Mouse (Mus musculus) ES-E14 (cell line): Measurements from ENCODE around the gene Ubxn4. TPM values are rescaled to one million over a fixed set of nuclear protein-coding genes. Genes with fewer than 3 reads are reported as not detected.

Experiments used
- DNase-seq: peaks from one replicate; pipeline ENCODE4 v3.0.0-alpha.2; 2013; ENCODE audit warnings: low read depth, low spot score
- H3K27ac ChIP-seq: 2 replicates; pipeline ENCODE4 v1.5.1; 2012; ENCODE audit warnings: low read depth, mild to moderate bottlenecking, low read length, moderate library complexity, mixed read lengths; ENCODE audit not compliant: poor library complexity, insufficient read depth, severe bottlenecking
- H3K36me3 ChIP-seq: 2 replicates; pipeline ENCODE4 v1.6.1; 2012; ENCODE audit warnings: mild to moderate bottlenecking, low read length, moderate library complexity, mixed read lengths; ENCODE audit not compliant: control insufficient read depth, poor library complexity, insufficient read depth, severe bottlenecking
- H3K4me1 ChIP-seq, 2 experiments: fragments of 150-350 bp in 1 of 2; sonication (generic) in 1 of 2; 2 replicates each; pipeline ENCODE4 v1.6.1; 2012; ENCODE audit warnings: low read length in 2 of 2, mild to moderate bottlenecking in 1 of 2, mixed read lengths in 1 of 2; ENCODE audit not compliant: control insufficient read depth in 2 of 2, insufficient read depth in 2 of 2, poor library complexity in 1 of 2
- H3K4me3 ChIP-seq, 2 experiments: fragments of 150-350 bp in 1 of 2; sonication (generic) in 1 of 2; 2 replicates each; pipeline ENCODE4 v1.5.1; 2012; ENCODE audit warnings: low read length in 2 of 2, low read depth in 1 of 2, mild to moderate bottlenecking in 1 of 2, mixed read lengths in 1 of 2; ENCODE audit not compliant: insufficient read depth in 1 of 2, poor library complexity in 1 of 2, severe bottlenecking in 1 of 2
- H3K9ac ChIP-seq: 2 replicates; pipeline ENCODE4 v1.6.1; 2012; ENCODE audit warnings: low read depth, mild to moderate bottlenecking, low read length, mixed read lengths; ENCODE audit not compliant: poor library complexity, insufficient read depth, severe bottlenecking
- H3K9me3 ChIP-seq: fragments of 150-350 bp; sonication (generic); 2 replicates; pipeline ENCODE4 v1.6.1; 2012; ENCODE audit warnings: low read depth, mild to moderate bottlenecking, low read length; ENCODE audit not compliant: control insufficient read depth, insufficient read depth
- CHD2 ChIP-seq: IDR thresholded peaks from 2 replicates; pipeline ENCODE4 v1.6.1; 2014; ENCODE audit warnings: mild to moderate bottlenecking, low read depth, low read length, inconsistent platforms
- HCFC1 ChIP-seq: IDR thresholded peaks from 2 replicates; pipeline ENCODE4 v1.6.1; 2012; ENCODE audit warnings: low read length, inconsistent platforms, borderline replicate concordance; ENCODE audit not compliant: insufficient read depth
- MAFK ChIP-seq: IDR thresholded peaks from 2 replicates; pipeline ENCODE4 v1.6.1; 2014; ENCODE audit warnings: mild to moderate bottlenecking, low read depth, low read length, inconsistent platforms; ENCODE audit not compliant: insufficient read depth
- ZC3H11A ChIP-seq: IDR thresholded peaks from 2 replicates; pipeline ENCODE4 v1.6.1; 2012; ENCODE audit warnings: low read depth, mild to moderate bottlenecking, inconsistent platforms, low read length, borderline replicate concordance
- ZNF384 ChIP-seq: IDR thresholded peaks from 2 replicates; pipeline ENCODE4 v1.6.1; 2012; ENCODE audit warnings: low read depth, low read length, inconsistent platforms
- in situ Hi-C, 2 experiments: fragments of 600-800 bp; cut with MboI; formaldehyde crosslinking; loops; one replicate each; pipeline ENCODE4 v1.15.1; 2025; ENCODE audit warnings: low sequenced_read_pairs in 2 of 2, inconsistent platforms in 1 of 2; ENCODE audit not compliant: unreplicated experiment in 2 of 2
- total RNA-seq: library from RNA; depleted of rRNA; stranded (reverse); fragments of 300-350 nt; gene quantifications from 2 replicates; pipeline ENCODE4 v1.2.3, GENCODE M21; 2012

Gene Ubxn4
- total RNA-seq, 1 experiment, result 50.2 TPM

DNA sequence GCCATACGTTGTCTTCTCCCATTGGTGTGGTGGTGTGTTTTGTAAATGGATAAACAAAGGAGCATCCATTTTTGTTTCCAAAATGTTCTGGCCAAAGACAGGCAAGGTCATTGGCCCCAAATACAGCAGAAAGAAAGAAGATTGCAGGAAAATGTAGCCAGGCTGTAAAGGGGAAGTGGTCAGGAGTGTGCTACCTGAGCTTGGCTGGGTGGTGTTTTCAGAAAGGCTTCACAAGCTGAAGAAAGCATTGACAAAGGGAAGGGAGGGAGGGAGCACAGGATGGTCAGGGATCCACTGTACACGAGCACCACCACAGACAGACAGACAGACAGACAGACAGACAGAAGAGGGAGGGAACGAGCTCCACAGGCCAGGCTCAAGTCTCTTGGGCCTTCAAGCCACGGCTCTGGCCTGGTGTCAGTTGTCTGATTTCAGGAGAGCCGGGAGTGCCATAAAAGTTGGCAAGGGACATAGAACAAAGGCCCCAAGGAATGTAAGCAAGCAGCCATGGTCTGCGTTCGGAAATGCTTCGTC lies 40.5 kb downstream of the Ubxn4 start:
- no peak for DNase-seq
- no peak overlapping the region for H3K4me3 ChIP-seq
- H3K36me3 ChIP-seq, result no peaks in the 10 kb centered on the region; the same call in 1 of the 2 replicates
- in situ Hi-C loops, result loop anchor here (10.0 to 25.0 kb wide), 2 partner anchors 541 to 553 kb away; no protein-coding TSS in a partner anchor
- no peak overlapping the region for H3K9ac ChIP-seq
- no peak overlapping the region for H3K27ac ChIP-seq
- TF ChIP-seq CHD2, result no peak
- no peak for TF ChIP-seq ZC3H11A
- no peak for TF ChIP-seq HCFC1
- TF ChIP-seq ZNF384, result no peak
- TF ChIP-seq MAFK, result no peak
- H3K4me1 ChIP-seq, result no peaks in the 10 kb centered on the region
- no peaks in the 10 kb centered on the region for H3K9me3 ChIP-seq

GRCm38 (mm10) chr1:128285136-128285535 lies 41.4 kb downstream of the Ubxn4 start:
- TF ChIP-seq ZC3H11A (no peak), CHD2 (no peak), MAFK (no peak), HCFC1 (no peak), ZNF384 (no peak)
- in situ Hi-C loops, result loop anchor here (10.0 to 25.0 kb wide), 2 partner anchors 540 to 552 kb away; no protein-coding TSS in a partner anchor

DNA sequence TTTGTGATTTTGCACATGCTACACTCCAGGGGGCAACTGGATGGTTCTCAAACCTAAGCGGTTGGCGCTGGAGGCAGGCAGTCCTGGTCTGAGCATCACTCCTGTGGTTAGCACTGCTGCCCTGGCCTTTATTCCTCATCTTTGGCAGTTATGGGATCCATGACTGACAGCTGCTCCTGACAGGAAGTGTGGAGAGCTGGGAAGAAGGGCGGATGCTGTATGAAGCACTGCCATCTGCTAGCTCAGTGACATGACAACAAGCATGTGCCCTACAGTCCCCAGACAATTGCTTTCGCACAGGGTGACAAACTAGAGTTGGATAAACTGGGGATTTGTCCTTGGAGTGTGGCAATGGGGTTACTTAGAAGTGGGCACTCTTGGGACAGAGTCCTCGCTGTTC lies 46.5 kb downstream of the Ubxn4 start:
- TF ChIP-seq HCFC1 (no peak), ZNF384 (no peak), MAFK (no peak), CHD2 (no peak), ZC3H11A (no peak)
- Histone ChIP-seq H3K4me1 (no peaks in the 10 kb centered on the region; a peak in 1 of 4 replicates), H3K4me3 (no peak overlapping the region), H3K9ac (no peak overlapping the region), H3K36me3 (no peaks in the 10 kb centered on the region), H3K9me3 (no peaks in the 10 kb centered on the region), H3K27ac (no peak overlapping the region)
- DNase-seq, result no peak
- in situ Hi-C loops, result loop anchor here in 1 of 2 experiments (25.0 kb wide), 1 partner anchor 547 kb away; no protein-coding TSS in a partner anchor

More at GRCm38 (mm10) chr1:128285136-128285535, 41.4 kb downstream of the Ubxn4 start:
- H3K36me3 ChIP-seq, result no peaks in the 10 kb centered on the region; the same call in 1 of the 2 replicates
- peak overlapping the region; percentile 21; the same call in 1 of the 2 replicates for H3K9ac ChIP-seq
- no peaks in the 10 kb centered on the region for H3K9me3 ChIP-seq
- H3K27ac ChIP-seq, result no peak overlapping the region
- no peak overlapping the region for H3K4me3 ChIP-seq
- no peak for DNase-seq
- H3K4me1 ChIP-seq, result no peaks in the 10 kb centered on the region

DNA sequence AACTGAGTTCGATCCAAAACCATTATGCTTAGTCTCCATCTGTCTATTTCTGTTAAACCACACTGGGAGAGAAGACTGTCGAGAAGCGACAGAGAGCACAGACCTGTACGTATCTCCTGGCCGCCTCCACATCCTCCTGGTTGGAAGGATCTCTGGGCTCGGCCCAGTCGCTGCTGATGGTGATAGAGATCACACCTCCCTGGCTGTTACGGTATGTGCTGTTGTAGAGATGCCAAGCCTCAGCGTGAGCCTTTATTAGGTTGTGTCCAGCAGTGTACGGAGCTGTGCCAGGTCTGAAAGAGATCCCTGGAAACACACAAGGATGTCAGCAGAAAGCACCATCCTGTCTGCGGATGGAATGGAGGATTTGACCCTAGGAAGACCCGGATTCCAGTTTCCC lies 49.8 kb downstream of the Ubxn4 start:
- Histone ChIP-seq H3K27ac (peak overlapping the region; percentile 5; the same call in 1 of the 2 replicates), H3K4me1 (no peaks in the 10 kb centered on the region; a peak in 1 of 4 replicates), H3K36me3 (no peaks in the 10 kb centered on the region), H3K9me3 (no peaks in the 10 kb centered on the region), H3K9ac (no peak overlapping the region), H3K4me3 (no peak overlapping the region)
- TF ChIP-seq ZC3H11A (no peak), CHD2 (no peak), MAFK (no peak), ZNF384 (no peak), HCFC1 (no peak)
- DNase-seq, result no peak
- in situ Hi-C loops, result loop anchor here in 1 of 2 experiments (25.0 kb wide), 1 partner anchor 544 kb away; no protein-coding TSS in a partner anchor
